Mouse (Mus musculus): Measurements from ENCODE around the gene Fhit. TPM values are rescaled to one million over a fixed set of nuclear protein-coding genes. Genes with fewer than 3 reads are reported as not detected.

Fhit gene
- polyA plus RNA-seq, 1 experiment from 2014 or later, result 7.1 TPM

DNA sequence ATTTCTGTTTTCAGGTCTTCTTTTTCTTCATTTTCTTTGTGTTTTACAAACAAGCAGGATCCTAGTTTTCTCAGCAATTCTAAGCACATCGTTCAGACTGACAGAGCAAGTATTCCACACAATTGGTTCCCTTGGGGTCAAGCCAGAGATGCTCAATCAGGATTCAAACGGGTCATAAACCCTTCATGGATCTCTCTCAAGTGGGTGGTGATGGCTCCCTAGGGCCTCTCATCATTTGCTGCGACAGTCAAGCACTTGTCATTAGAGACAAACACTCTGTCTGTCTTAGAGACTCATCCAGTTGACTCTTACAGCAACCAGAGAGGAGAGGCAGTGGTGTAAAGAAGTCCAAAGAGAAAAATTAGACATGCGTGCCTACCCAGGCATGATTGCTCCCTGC, 948.6 kb downstream of the Fhit start:
- no peak for ATAC-seq (ENCODE audit: insufficient read depth, low FRiP score)
- WGBS, result 44% methylated on average over 4 of the region's 4 CpGs
- no peaks in the 10 kb centered on the region for H3K4me1 ChIP-seq (ENCODE audit: control insufficient read depth, insufficient read depth, low read length)

DNA sequence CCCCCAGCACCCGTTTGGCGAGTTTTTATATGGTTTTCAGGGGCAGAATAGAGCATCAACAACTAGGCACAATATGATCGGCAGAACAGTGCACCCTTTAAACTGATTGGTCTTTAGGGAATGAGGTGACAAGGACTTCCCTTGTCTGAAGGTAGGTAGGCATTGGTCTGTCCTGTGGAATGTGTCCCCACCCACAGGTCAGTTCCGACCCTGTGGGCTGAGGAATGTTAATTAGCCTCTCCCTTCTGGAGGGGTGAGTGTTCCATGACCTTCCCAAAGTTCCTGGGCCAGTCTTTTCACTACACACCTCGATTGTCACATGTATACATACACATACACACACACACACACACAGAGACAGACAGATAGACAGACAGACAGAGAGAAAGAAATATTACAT, 950.7 kb downstream of the Fhit start:
- ATAC-seq (ENCODE audit: insufficient read depth, low FRiP score), result no peak
- Histone ChIP-seq H3K4me2 (ENCODE audit: low read depth, low read length) (no peak overlapping the region), H3K4me3 (replicated peaks; ENCODE audit: low read length) (no peak overlapping the region), H3K9ac (ENCODE audit: low read length) (no peak overlapping the region), H3K4me1 (ENCODE audit: control insufficient read depth, insufficient read depth, low read length) (no peaks in the 10 kb centered on the region), H3K36me3 (ENCODE audit: control insufficient read depth, insufficient read depth, low read length) (no peaks in the 10 kb centered on the region), H3K27me3 (ENCODE audit: control insufficient read depth, insufficient read depth, low read length) (no peaks in the 10 kb centered on the region), H3K9me3 (replicated peaks; ENCODE audit: control insufficient read depth, low read length) (no peaks in the 10 kb centered on the region), H3K27ac (ENCODE audit: low read length) (no peak overlapping the region)
- 64% methylated on average over 5 of the region's 5 CpGs for WGBS

More for the DNA sequence above, 948.6 kb downstream of the Fhit start:
- Histone ChIP-seq H3K36me3 (ENCODE audit: control insufficient read depth, insufficient read depth, low read length) (no peaks in the 10 kb centered on the region), H3K27ac (ENCODE audit: low read length) (no peak overlapping the region), H3K27me3 (ENCODE audit: control insufficient read depth, insufficient read depth, low read length) (no peaks in the 10 kb centered on the region), H3K4me3 (replicated peaks; ENCODE audit: low read length) (no peak overlapping the region), H3K9me3 (replicated peaks; ENCODE audit: control insufficient read depth, low read length) (no peaks in the 10 kb centered on the region), H3K9ac (ENCODE audit: low read length) (no peak overlapping the region), H3K4me2 (ENCODE audit: low read depth, low read length) (no peak overlapping the region)

DNA sequence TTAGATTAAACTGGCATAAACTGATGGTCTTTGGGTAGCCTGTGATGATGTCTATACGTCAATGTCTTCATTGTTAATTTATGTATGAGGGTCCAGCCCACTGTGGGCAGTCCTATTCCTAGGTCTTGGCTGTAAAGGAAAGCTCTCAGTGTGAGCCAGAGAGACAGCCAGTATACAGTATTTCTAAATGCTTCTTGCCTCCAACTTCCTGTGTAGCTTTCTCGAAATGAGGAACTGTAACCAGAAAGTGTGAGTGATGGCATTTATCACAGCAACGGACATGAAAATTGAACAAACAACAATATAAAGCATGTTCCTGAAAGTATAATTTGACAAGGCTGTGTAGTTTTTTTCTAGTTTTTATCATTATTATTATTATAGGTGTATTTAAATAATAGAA, 952.8 kb downstream of the Fhit start:
- Histone ChIP-seq H3K27me3 (ENCODE audit: control insufficient read depth, insufficient read depth, low read length) (no peaks in the 10 kb centered on the region), H3K36me3 (ENCODE audit: control insufficient read depth, insufficient read depth, low read length) (no peaks in the 10 kb centered on the region)
- 81% methylated on average over 3 of the region's 3 CpGs for WGBS

DNA sequence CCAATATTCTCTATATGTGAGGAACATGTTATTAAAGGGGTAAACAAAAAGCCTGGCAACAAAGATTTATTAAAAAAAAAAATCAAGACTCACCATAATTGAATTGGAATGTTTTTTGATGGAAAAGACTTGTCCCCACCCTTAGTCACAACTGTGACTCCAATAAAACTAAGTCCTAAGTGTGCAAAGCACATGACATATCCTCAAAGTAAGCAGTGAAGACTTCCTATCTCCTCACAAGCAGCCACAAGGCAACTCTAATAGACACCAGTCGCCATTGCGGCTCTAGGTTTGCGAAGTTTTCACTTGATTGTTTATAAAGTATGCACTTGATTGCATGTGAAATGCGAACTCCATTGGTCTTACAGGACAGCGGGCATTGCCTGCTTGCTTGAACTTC, 956.1 kb downstream of the Fhit start:
- no peak overlapping the region for H3K4me3 ChIP-seq (replicated peaks; ENCODE audit: low read length)
- no peaks in the 10 kb centered on the region for H3K9me3 ChIP-seq (replicated peaks; ENCODE audit: control insufficient read depth, low read length)
- no peak overlapping the region for H3K27ac ChIP-seq (ENCODE audit: low read length)
- 85% methylated on average over 5 of the region's 5 CpGs for WGBS
- no peaks in the 10 kb centered on the region for H3K27me3 ChIP-seq (ENCODE audit: control insufficient read depth, insufficient read depth, low read length)
- H3K9ac ChIP-seq (ENCODE audit: low read length), result no peak overlapping the region
- no peak for ATAC-seq (ENCODE audit: insufficient read depth, low FRiP score)
- H3K4me2 ChIP-seq (ENCODE audit: low read depth, low read length), result no peak overlapping the region
- H3K36me3 ChIP-seq (ENCODE audit: control insufficient read depth, insufficient read depth, low read length), result no peaks in the 10 kb centered on the region
- no peaks in the 10 kb centered on the region for H3K4me1 ChIP-seq (ENCODE audit: control insufficient read depth, insufficient read depth, low read length)

More for the DNA sequence above, 952.8 kb downstream of the Fhit start:
- no peak overlapping the region for H3K27ac ChIP-seq (ENCODE audit: low read length)
- H3K4me3 ChIP-seq (replicated peaks; ENCODE audit: low read length), result no peak overlapping the region
- H3K4me2 ChIP-seq (ENCODE audit: low read depth, low read length), result no peak overlapping the region
- no peaks in the 10 kb centered on the region for H3K4me1 ChIP-seq (ENCODE audit: control insufficient read depth, insufficient read depth, low read length)
- H3K9me3 ChIP-seq (replicated peaks; ENCODE audit: control insufficient read depth, low read length), result no peaks in the 10 kb centered on the region
- no peak for ATAC-seq (ENCODE audit: insufficient read depth, low FRiP score)
- H3K9ac ChIP-seq (ENCODE audit: low read length), result no peak overlapping the region

DNA sequence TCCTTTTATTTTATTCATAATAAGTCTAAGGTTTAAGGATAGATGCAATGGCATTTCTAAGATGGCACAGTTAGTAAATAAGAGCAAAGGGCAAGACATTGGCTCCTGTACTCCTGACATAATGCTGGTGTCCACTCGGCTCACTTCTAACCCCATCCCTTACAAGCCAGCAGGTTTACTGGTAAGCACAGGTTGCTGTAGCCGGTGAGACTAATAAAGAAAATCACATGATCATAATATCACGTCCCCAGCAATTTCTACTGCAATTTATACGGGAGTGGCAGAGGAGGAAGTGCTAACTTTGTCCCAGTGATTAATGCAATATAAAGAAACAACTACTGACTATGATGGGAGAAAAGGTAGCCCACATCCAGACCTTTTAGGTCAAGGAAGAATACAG, 956.5 kb downstream of the Fhit start:
- H3K36me3 ChIP-seq (ENCODE audit: control insufficient read depth, insufficient read depth, low read length), result no peaks in the 10 kb centered on the region
- H3K4me1 ChIP-seq (ENCODE audit: control insufficient read depth, insufficient read depth, low read length), result no peaks in the 10 kb centered on the region
- 73% methylated on average over 4 of the region's 4 CpGs for WGBS
- no peak overlapping the region for H3K9ac ChIP-seq (ENCODE audit: low read length)
- H3K27ac ChIP-seq (ENCODE audit: low read length), result no peak overlapping the region
- H3K4me3 ChIP-seq (replicated peaks; ENCODE audit: low read length), result no peak overlapping the region
- ATAC-seq (ENCODE audit: insufficient read depth, low FRiP score), result no peak
- no peaks in the 10 kb centered on the region for H3K27me3 ChIP-seq (ENCODE audit: control insufficient read depth, insufficient read depth, low read length)
- no peak overlapping the region for H3K4me2 ChIP-seq (ENCODE audit: low read depth, low read length)
- H3K9me3 ChIP-seq (replicated peaks; ENCODE audit: control insufficient read depth, low read length), result no peaks in the 10 kb centered on the region

DNA sequence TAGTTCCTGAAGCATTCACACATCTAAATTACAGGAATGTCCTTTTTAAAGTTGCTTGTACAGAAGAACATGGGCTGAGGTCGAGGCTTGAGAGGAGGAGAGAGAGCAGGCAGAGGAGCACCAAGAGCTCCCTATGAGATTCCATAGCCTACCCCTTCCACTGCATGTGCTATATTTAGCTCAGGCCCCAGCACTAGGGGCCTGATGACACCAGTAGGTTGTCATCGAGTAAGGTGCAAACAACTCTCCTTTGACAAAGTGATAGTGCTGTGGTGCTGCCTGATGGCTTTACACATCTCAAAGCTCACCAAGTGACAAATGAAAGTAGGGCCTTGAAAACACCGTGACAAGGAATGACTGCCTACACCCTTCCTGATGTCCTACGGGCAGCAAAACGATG, 967.7 kb downstream of the Fhit start:
- no peaks in the 10 kb centered on the region for H3K27me3 ChIP-seq (ENCODE audit: control insufficient read depth, insufficient read depth, low read length)
- 52% methylated on average over 5 of the region's 5 CpGs for WGBS
- no peaks in the 10 kb centered on the region for H3K36me3 ChIP-seq (ENCODE audit: control insufficient read depth, insufficient read depth, low read length)
- no peaks in the 10 kb centered on the region; the same call in 1 of the 2 replicates for H3K4me1 ChIP-seq (ENCODE audit: control insufficient read depth, insufficient read depth, low read length)
- no peak overlapping the region for H3K4me2 ChIP-seq (ENCODE audit: low read depth, low read length)
- H3K4me3 ChIP-seq (replicated peaks; ENCODE audit: low read length), result no peak overlapping the region
- H3K9ac ChIP-seq (ENCODE audit: low read length), result no peak overlapping the region
- H3K27ac ChIP-seq (ENCODE audit: low read length), result no peak overlapping the region
- ATAC-seq (ENCODE audit: insufficient read depth, low FRiP score), result no peak
- H3K9me3 ChIP-seq (replicated peaks; ENCODE audit: control insufficient read depth, low read length), result no peaks in the 10 kb centered on the region

DNA sequence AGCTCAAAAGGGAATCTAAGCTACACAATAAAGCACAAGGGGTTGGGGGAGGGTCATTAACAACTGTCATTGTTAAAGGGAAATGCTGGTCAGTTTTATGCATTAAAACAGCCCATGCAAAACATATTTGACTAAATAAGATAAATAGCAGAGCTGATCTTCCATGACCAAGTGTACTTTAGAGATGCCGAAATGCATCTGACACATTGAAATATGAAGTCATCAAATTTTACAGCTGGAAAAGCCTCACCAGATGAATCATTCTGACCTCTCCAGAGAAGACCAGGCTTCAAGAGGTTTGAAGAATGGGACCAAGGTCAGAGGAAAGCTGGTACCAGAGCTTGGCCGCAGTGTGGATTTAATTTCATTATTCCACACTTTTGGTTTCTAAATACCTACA, 990.1 kb downstream of the Fhit start:
- ATAC-seq (ENCODE audit: insufficient read depth, low FRiP score), result no peak
- H3K9ac ChIP-seq (ENCODE audit: low read length), result no peak overlapping the region
- H3K4me2 ChIP-seq (ENCODE audit: low read depth, low read length), result no peak overlapping the region
- 81% methylated on average over 2 of the region's 2 CpGs for WGBS
- H3K36me3 ChIP-seq (ENCODE audit: control insufficient read depth, insufficient read depth, low read length), result no peaks in the 10 kb centered on the region
- no peak overlapping the region for H3K4me3 ChIP-seq (replicated peaks; ENCODE audit: low read length)
- H3K27ac ChIP-seq (ENCODE audit: low read length), result no peak overlapping the region
- H3K27me3 ChIP-seq (ENCODE audit: control insufficient read depth, insufficient read depth, low read length), result no peaks in the 10 kb centered on the region
- no peaks in the 10 kb centered on the region for H3K9me3 ChIP-seq (replicated peaks; ENCODE audit: control insufficient read depth, low read length)
- no peaks in the 10 kb centered on the region for H3K4me1 ChIP-seq (ENCODE audit: control insufficient read depth, insufficient read depth, low read length)

DNA sequence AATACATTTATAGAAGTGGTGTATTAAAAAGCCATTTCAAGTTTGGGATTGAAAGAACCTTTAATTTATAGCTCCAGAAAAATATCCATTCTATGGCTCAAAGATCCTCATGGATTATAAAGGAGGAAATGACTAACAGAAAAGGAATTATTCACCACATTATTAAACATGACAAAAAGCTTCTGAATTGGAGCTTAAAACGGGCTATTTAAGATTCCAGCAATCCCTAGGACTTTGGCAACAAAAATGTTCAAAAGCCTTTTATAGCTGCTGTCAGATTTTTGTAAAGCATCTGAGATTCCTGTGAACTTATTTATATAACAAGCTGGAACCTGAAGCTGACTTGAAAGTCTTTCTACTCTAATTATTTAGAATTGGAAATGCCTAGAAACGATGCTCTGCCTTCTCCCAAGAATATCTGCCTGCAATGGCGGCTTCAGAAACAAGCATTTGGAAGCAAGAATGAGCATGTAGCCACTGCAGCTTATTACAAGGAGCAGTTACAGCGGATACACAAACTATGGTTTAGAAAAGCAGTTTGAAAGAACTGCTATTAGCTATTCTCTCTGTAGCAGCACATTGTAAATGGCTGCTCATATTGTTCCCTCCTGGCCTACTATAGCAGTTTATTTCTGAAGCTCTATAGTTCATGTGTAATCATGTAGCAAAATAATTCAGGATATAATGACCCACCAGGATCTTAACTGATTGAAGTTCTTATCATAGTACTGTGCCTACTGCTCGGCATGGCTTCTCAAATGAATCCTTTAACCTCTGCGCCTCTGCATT, 995.0 kb downstream of the Fhit start:
- Histone ChIP-seq H3K4me2 (ENCODE audit: low read depth, low read length) (no peak overlapping the region), H3K27me3 (ENCODE audit: control insufficient read depth, insufficient read depth, low read length) (no peaks in the 10 kb centered on the region), H3K9ac (ENCODE audit: low read length) (no peak overlapping the region), H3K4me3 (replicated peaks; ENCODE audit: low read length) (no peak overlapping the region), H3K27ac (ENCODE audit: low read length) (no peak overlapping the region), H3K4me1 (ENCODE audit: control insufficient read depth, insufficient read depth, low read length) (no peaks in the 10 kb centered on the region), H3K9me3 (replicated peaks; ENCODE audit: control insufficient read depth, low read length) (no peaks in the 10 kb centered on the region), H3K36me3 (ENCODE audit: control insufficient read depth, insufficient read depth, low read length) (no peaks in the 10 kb centered on the region)
- ATAC-seq (ENCODE audit: insufficient read depth, low FRiP score), result no peak
- 54% methylated on average over 6 of the region's 6 CpGs for WGBS

DNA sequence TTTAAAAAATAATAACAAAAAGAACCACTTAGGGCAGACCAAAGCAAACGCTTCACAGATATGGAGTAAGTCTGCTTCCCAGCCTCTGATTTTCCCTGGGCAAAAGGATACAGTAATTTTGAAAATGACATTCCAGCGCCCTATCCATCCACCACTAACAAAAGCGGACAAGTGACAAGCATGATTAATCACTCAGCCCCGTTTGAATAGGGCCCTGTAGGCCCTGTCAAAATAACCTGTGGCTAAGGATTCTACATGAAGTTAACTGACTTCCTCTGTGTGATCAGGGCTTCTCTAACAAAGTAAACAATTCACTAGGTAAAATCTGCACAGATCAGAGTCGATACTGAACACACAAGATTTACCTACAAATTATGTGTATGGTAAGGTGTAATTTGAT, 1012.0 kb downstream of the Fhit start:
- H3K9me3 ChIP-seq (replicated peaks; ENCODE audit: control insufficient read depth, low read length), result no peaks in the 10 kb centered on the region
- H3K4me2 ChIP-seq (ENCODE audit: low read depth, low read length), result no peak overlapping the region
- H3K4me3 ChIP-seq (replicated peaks; ENCODE audit: low read length), result no peak overlapping the region
- WGBS, result 34% methylated on average over 5 of the region's 5 CpGs
- H3K27ac ChIP-seq (ENCODE audit: low read length), result no peak overlapping the region
- ATAC-seq (ENCODE audit: insufficient read depth, low FRiP score), result no peak
- 0 out of 2 replicates have a peak, but pooled peaks cover 2% of the 10 kb centered on the region for H3K4me1 ChIP-seq (ENCODE audit: control insufficient read depth, insufficient read depth, low read length)
- H3K36me3 ChIP-seq (ENCODE audit: control insufficient read depth, insufficient read depth, low read length), result no peaks in the 10 kb centered on the region
- H3K9ac ChIP-seq (ENCODE audit: low read length), result no peak overlapping the region
- no peaks in the 10 kb centered on the region for H3K27me3 ChIP-seq (ENCODE audit: control insufficient read depth, insufficient read depth, low read length)
